Mouse (Mus musculus) myocyte (in vitro differentiated cells): ENCODE results near the gene Tsfm. TPM values are rescaled to one million over a fixed set of nuclear protein-coding genes. Genes with fewer than 3 reads are reported as not detected.

Source experiments
- H3K27me3 ChIP-seq: one replicate; pipeline ENCODE4 v1.6.1; 2011; ENCODE audit not compliant: control insufficient read depth, insufficient read depth, insufficient read length
- H3K36me3 ChIP-seq: one replicate; pipeline ENCODE4 v1.6.1; 2011; ENCODE audit not compliant: control insufficient read depth, insufficient read depth
- H3K4me2 ChIP-seq: one replicate; pipeline ENCODE4 v1.6.1; 2011; ENCODE audit warnings: low read depth, control low read depth
- H3K4me3 ChIP-seq: one replicate; pipeline ENCODE4 v1.5.1; 2011; ENCODE audit warnings: mild to moderate bottlenecking, control low read depth, moderate library complexity
- H3K79me2 ChIP-seq: one replicate; pipeline ENCODE4 v1.6.1; 2011; ENCODE audit not compliant: control insufficient read depth, insufficient read depth
- H3ac ChIP-seq: one replicate; pipeline ENCODE4 v1.6.1; 2011; ENCODE audit not compliant: control insufficient read depth, insufficient read length
- CEBPB ChIP-seq: IDR thresholded peaks from 2 replicates; pipeline ENCODE4 v1.6.1; 2011; ENCODE audit warnings: mild to moderate bottlenecking, moderate library complexity; ENCODE audit not compliant: poor library complexity, insufficient read depth, severe bottlenecking
- E2F4 ChIP-seq: IDR thresholded peaks from one replicate; pipeline ENCODE4 v1.6.1; 2011; ENCODE audit warnings: mild to moderate bottlenecking, control low read depth, moderate library complexity; ENCODE audit not compliant: insufficient read depth
- MAX ChIP-seq: IDR thresholded peaks from one replicate; pipeline ENCODE4 v1.6.1; 2011; ENCODE audit warnings: low read depth, mild to moderate bottlenecking, control low read depth
- MYOD1 ChIP-seq, 3 experiments: IDR thresholded peaks; one replicate each; pipeline ENCODE4 v1.6.1; 2011; ENCODE audit warnings: control low read depth in 2 of 3, low read depth in 2 of 3, mild to moderate bottlenecking in 2 of 3, moderate library complexity in 1 of 3; ENCODE audit not compliant: insufficient read length in 2 of 3, control insufficient read depth in 1 of 3
- MYOG ChIP-seq, 3 experiments: IDR thresholded peaks; one replicate each; pipeline ENCODE4 v1.6.1; 2011; ENCODE audit warnings: control low read depth in 2 of 3, low read depth in 2 of 3, mild to moderate bottlenecking in 2 of 3; ENCODE audit not compliant: insufficient read length in 2 of 3, control insufficient read depth in 1 of 3, insufficient read depth in 1 of 3
- POLR2A ChIP-seq: IDR thresholded peaks from one replicate; pipeline ENCODE4 v1.6.1; 2011; ENCODE audit warnings: low read depth, mild to moderate bottlenecking, control low read depth, moderate library complexity; ENCODE audit not compliant: insufficient read length
- POLR2AphosphoS2 ChIP-seq: IDR thresholded peaks from one replicate; pipeline ENCODE4 v1.6.1; 2011; ENCODE audit warnings: low read depth, control low read depth; ENCODE audit not compliant: insufficient read length
- REST ChIP-seq: IDR thresholded peaks from one replicate; pipeline ENCODE4 v1.6.1; 2011; ENCODE audit warnings: mild to moderate bottlenecking, control low read depth, moderate library complexity; ENCODE audit not compliant: insufficient read depth, insufficient read length
- SRF ChIP-seq: IDR thresholded peaks from one replicate; pipeline ENCODE4 v1.6.1; 2011; ENCODE audit warnings: low read depth; ENCODE audit not compliant: control insufficient read depth, insufficient read length
- TCF12 ChIP-seq: IDR thresholded peaks from one replicate; pipeline ENCODE4 v1.6.1; 2011; ENCODE audit warnings: mild to moderate bottlenecking, control low read depth; ENCODE audit not compliant: poor library complexity, insufficient read depth, severe bottlenecking
- TCF3 ChIP-seq: IDR thresholded peaks from one replicate; pipeline ENCODE4 v1.6.1; 2011; ENCODE audit warnings: low read depth, control low read depth; ENCODE audit not compliant: insufficient read length
- USF1 ChIP-seq: IDR thresholded peaks from one replicate; pipeline ENCODE4 v1.6.1; 2011; ENCODE audit warnings: low read depth, mild to moderate bottlenecking, control low read depth, moderate library complexity
- polyA plus RNA-seq: library from polyadenylated mRNA; unstranded; fragments of >200 nt; fragmentation: generic; extraction: Trizol; gene quantifications from one replicate; pipeline ENCODE4 v1.2.1, GENCODE M21; 2012; ENCODE audit warnings: missing spikeins

The Tsfm gene
- polyA plus RNA-seq, 1 experiment: 53.7 TPM

- Histone ChIP-seq H3K27me3 (no peaks in the 10 kb centered on the region), H3K4me2 (no peak overlapping the region), H3K4me3 (no peak overlapping the region), H3K79me2 (no peaks in the 10 kb centered on the region), H3ac (no peak overlapping the region), H3K36me3 (no peaks in the 10 kb centered on the region)
- TF ChIP-seq POLR2A (no peak), USF1 (peak; percentile 69), CEBPB (no peak)
Measured at GRCm38 (mm10) chr10:126972051-126972725, 58.5 kb downstream of the Tsfm start.

- no peak overlapping the region for H3K4me3 ChIP-seq
Measured at GRCm38 (mm10) chr10:126971363-126972050, 59.1 kb downstream of the Tsfm start.

GRCm38 (mm10) chr10:126963821-126964220 lies 66.8 kb downstream of the Tsfm start:
- Histone ChIP-seq H3K4me3 (no peak overlapping the region), H3ac (no peak overlapping the region), H3K27me3 (no peaks in the 10 kb centered on the region), H3K36me3 (no peaks in the 10 kb centered on the region), H3K4me2 (no peak overlapping the region), H3K79me2 (no peaks in the 10 kb centered on the region)
- TF ChIP-seq REST (no peak), USF1 (no peak), MYOG (IDR thresholded peaks at IDR 0.05; ENCODE audit: control insufficient read depth in 1 of 3, insufficient read depth in 1 of 3, insufficient read length in 2 of 3, low read depth in 2 of 3) (no peak), E2F4 (no peak), POLR2A (no peak), MYOD1 (IDR thresholded peaks at IDR 0.05; ENCODE audit: control insufficient read depth in 1 of 3, insufficient read length in 2 of 3, low read depth in 2 of 3) (no peak), SRF (no peak), MAX (no peak), TCF12 (no peak), CEBPB (no peak), TCF3 (no peak), POLR2AphosphoS2 (no peak)

More at GRCm38 (mm10) chr10:126971363-126972050, 59.1 kb downstream of the Tsfm start:
- TF ChIP-seq TCF3: no peak
- TF ChIP-seq E2F4: no peak
- no peak for TF ChIP-seq CEBPB
- no peak for TF ChIP-seq MYOG (IDR thresholded peaks at IDR 0.05; ENCODE audit: control insufficient read depth in 1 of 3, insufficient read depth in 1 of 3, insufficient read length in 2 of 3, low read depth in 2 of 3)
- no peak for TF ChIP-seq SRF
- TF ChIP-seq USF1: no peak
- TF ChIP-seq REST: no peak
- TF ChIP-seq POLR2A: no peak
- TF ChIP-seq POLR2AphosphoS2: no peak
- H3K79me2 ChIP-seq: no peaks in the 10 kb centered on the region
- H3K27me3 ChIP-seq: no peaks in the 10 kb centered on the region
- H3ac ChIP-seq: no peak overlapping the region
- no peaks in the 10 kb centered on the region for H3K36me3 ChIP-seq
- H3K4me2 ChIP-seq: no peak overlapping the region

GRCm38 (mm10) chr10:126962966-126963330 lies 67.7 kb downstream of the Tsfm start:
- H3ac ChIP-seq: no peak overlapping the region
- TF ChIP-seq MAX: no peak
- TF ChIP-seq TCF12: no peak
- no peak for TF ChIP-seq CEBPB
- no peak for TF ChIP-seq SRF
- no peak for TF ChIP-seq POLR2A
- TF ChIP-seq POLR2AphosphoS2: no peak
- no peak for TF ChIP-seq REST
- TF ChIP-seq USF1: no peak
- TF ChIP-seq TCF3: no peak
- no peak for TF ChIP-seq E2F4
- TF ChIP-seq MYOD1 (IDR thresholded peaks at IDR 0.05; ENCODE audit: control insufficient read depth in 1 of 3, insufficient read length in 2 of 3, low read depth in 2 of 3): no peak
- H3K4me3 ChIP-seq: no peak overlapping the region
- no peaks in the 10 kb centered on the region for H3K79me2 ChIP-seq
- peak overlapping the region; percentile 69 for H3K4me2 ChIP-seq
- no peaks in the 10 kb centered on the region for H3K27me3 ChIP-seq
- no peaks in the 10 kb centered on the region for H3K36me3 ChIP-seq
